Mouse (Mus musculus) retina, postnatal 7 days (tissue): Measurements from ENCODE around the gene Cdc42ep3.

Experiments used
- DNase-seq: peaks from one replicate; pipeline ENCODE4 v3.0.0-alpha.2; 2012; ENCODE audit warnings: low read depth, low spot score

Cdc42ep3 gene

DNA sequence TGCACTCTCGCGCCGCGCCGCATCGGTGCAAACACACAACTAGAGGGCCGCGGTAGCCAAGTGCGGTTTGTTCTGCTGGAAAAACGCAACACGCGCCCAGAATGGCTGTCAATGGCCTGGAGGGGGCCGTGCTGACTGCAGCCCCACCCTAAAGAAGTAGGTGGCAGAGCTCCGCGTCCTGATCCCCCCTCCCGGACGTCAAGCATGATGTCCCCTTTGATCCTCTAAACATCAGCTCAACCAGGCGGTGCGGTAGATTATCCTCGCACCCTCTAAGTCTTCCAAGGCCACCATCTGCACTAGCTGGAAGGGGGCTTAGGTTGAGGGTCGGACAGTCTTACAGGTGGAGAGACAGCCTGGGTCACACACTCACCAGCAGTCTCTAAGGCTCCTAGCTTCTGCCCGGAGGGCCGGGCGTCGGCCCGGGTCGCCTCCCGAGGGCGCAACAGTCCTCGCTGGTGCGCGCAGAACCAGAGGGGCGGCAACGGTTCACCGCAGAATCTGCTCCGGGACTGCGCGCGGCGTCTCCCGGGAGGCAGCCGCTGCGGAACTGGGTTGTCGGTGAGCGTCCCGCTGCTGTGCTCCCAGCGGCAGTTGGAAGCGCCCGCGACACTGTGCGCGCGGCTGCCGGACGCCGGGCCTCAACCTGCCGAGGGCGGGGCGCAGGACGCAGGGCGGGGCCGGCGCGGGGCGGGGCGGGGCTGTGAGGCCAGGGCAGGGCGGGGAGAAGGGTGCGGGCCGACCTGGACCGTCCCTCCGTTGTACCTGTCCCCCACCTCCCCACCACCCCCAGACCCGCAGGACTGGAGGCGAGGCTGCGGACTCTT is at the start of gene Cdc42ep3:
TSS of gene Cdc42ep3 (minus strand) at position 648 of the 827 bp plus-strand sequence.
- DNase-seq: peak; percentile 73

DNA sequence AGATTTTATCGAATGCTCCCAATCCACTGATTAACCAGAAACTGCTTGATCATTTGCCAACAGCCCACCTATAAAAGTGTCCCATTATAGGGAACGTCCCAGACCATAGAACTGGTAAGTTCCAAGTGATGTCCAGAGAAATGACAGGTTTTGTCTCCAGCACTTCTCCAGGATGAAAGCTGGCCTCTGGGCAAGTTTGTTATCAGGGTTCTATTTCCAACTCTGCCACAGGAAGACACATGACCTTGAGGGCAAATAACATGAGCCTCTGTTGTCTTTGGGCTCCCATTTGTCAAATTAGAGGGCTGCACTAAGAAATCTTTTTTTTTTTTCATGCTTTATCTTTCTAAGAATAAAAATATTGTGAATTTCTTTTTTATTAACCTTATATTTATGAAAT is 45.5 kb upstream of the Cdc42ep3 start:
- no peak for DNase-seq

DNA sequence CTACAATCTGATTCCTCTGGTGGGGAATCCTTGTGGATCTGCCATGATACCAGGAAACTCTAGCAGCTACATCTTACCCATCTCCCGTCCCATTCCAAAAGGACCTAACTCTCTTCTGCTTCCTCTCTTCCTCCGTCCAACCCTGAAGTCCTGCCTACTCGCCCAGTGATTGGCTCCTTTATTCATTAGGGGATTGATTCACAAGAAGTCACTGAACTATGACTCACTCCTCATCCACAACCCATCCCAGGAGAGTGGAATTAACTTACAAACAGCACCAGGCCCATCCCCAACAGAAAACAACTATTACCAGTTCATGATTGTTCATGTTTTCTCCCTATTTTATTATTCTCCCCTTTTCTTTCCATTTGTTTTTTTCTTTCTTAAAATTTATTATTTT is 43.5 kb upstream of the Cdc42ep3 start:
- no peak for DNase-seq

DNA sequence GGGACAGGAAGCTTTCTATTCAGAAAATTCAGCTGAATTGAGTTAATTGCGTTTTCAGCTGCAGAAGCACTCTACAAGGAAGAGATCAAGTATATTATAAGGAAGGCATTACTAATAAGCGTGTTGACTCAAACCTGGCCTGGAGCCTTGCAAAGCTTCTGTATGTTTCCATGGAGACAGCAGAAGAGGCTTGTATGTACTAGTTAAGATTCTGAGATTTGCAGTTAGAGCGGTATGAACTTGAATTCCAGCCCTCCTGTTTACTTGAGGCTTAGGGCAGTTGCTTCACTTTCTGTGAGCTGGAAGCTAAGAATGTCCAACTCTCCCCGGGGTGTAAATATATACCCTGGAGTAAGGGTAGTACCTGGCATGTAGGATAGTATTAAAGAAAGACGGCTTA is 39.9 kb upstream of the Cdc42ep3 start:
- no peak for DNase-seq

- DNase-seq: no peak
Measured at GRCm38 (mm10) chr17:79393886-79394285, 39.0 kb upstream of the Cdc42ep3 start.

- DNase-seq: no peak
Measured at GRCm38 (mm10) chr17:79387465-79388066, 32.7 kb upstream of the Cdc42ep3 start.

DNA sequence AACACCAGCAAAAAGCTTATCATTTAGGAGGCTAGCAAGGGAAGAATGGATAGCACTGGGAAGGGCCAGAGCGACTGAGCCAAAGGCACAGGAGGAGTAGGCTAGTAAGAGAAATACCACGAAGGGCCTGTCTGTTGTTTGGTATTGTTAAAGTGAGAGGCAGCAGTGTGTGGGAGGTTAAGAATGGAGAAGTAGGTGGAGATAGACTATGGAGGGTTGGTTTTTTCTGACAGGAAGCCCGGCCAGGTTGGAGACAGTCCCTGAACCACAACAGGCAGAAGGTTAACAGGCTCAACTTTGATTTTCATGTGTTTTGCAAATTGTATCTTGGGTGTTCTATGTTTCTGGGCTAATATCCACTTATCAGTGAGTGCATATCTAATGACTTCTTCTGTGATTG is 26.6 kb upstream of the Cdc42ep3 start:
- DNase-seq: no peak

- DNase-seq: no peak
Measured at GRCm38 (mm10) chr17:79379191-79379590, 24.3 kb upstream of the Cdc42ep3 start.

DNA sequence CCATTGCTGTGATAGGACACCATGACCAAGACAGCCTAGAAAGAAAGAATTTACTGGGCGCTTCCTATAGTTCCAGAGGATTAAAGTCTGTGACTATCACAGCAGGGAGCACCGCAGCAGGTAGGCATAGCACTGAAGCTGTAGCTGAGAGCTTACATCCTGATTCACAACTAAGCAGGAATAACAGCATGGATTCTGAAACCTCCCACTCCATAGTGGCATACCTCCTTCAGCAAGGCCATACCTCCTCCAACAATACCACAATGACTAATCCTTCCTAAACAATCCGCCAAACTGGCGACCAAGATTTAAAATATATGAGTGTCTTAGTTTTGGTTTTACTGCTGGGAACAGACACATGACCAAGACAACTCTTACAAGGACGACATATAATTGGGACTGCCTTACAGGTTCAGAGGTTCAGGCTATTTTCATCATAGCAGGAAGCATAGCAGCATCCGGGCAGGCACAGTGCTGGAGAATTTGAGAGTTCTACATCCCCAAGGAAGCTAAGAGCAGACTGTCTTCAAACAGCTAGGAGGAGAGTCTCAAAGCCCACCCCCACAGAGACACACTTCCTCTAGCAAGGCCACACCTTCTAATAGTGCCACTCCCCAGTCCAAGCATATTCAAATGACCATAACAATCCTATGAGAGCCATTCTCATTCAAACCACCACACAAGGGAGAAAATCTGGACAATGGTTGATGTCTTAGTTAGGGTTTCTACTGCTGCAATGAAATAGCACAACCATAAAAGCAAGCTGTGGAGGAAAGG is 21.7 kb upstream of the Cdc42ep3 start:
- no peak for DNase-seq

DNA sequence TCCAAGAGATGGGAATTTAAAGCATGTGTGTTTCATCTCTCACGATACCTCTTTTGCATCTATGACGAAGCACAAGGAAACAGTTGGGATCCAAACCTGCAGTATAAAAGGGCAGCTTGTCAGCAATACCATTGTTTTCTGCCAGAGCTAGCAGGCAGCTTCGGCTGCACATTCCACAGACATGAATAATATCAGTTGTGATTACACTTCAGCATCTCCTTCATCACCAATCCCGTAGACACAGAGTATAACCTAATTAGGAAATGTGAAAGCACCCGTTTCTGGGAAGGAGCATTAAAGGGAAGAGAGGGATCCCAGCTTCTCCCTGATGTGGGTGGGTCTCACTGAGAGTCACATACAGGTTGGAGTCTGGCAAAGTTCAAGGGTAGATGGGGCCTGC is 18.1 kb upstream of the Cdc42ep3 start:
- no peak for DNase-seq

GRCm38 (mm10) chr17:79364749-79365450 is 10.0 kb upstream of the Cdc42ep3 start:
- no peak for DNase-seq

DNA sequence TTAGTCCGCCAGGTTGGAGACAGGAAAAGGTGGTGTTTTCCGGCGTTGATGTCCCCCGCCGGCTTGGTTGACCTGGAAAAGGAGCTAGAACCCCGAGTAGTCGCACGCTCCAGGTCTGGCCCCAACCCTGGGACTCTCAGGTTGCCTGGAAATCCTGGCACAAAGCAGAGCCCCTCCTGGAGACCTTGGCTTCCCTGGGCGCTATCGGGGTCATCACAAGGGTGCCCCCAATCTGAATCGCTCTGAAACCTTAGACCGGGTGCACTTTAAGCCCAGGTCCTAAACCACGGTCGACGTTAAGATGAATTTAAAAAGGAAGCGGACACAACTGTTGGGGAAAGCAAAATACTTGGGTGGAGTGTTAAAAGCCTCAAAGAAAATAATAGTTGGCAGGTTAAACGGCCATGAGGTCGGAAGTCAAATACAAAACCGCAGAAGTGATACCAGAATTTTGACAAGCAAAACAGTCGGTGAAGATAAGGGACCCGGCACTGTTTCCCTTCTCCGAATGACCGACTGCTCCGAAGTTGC is 1.2 kb upstream of the Cdc42ep3 start:
- DNase-seq: peak; percentile 38

- DNase-seq: peak; percentile 76
Measured at GRCm38 (mm10) chr17:79355271-79355991, 540 bp upstream of the Cdc42ep3 start.

DNA sequence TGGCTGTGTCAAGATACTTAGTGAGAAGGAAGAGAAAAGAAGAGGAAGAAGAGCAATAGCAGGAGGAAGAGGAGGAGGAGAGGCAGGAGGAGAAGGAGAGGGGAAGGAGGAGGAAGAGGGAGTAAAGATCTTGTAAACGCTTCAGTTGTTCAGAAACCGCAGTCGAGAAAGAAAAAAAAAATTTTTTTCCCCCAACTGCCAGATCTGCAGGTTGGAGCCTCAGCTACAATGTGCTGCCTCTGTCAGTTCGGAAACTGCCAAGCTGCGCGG is 782 bp downstream of the Cdc42ep3 start:
- no peak for DNase-seq

- DNase-seq: no peak
Measured at GRCm38 (mm10) chr17:79353446-79354173, 1.3 kb downstream of the Cdc42ep3 start.

DNA sequence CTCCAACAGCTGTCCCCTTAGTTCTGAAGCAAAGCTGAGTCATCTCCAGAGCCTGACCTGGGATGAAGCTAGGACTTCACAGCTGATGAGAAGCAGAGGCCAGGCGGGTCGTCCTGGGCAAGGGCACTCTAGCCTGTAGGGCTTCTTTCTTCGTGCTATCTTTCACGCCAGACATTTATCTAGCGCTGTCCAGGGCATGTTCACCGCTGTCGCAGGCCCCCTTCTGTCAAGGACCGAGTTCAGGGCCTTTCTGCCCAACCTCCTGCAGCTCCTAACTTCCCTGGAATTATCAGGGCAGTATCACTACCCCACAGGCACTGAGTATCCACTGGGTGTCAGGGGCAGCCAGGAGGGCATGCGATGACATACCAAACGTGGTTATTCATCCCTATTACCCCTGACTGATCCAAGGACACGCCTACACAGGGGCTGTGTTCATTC is 4.1 kb downstream of the Cdc42ep3 start:
- DNase-seq: no peak

- DNase-seq: no peak
Measured at GRCm38 (mm10) chr17:79349371-79349770, 5.5 kb downstream of the Cdc42ep3 start.

DNA sequence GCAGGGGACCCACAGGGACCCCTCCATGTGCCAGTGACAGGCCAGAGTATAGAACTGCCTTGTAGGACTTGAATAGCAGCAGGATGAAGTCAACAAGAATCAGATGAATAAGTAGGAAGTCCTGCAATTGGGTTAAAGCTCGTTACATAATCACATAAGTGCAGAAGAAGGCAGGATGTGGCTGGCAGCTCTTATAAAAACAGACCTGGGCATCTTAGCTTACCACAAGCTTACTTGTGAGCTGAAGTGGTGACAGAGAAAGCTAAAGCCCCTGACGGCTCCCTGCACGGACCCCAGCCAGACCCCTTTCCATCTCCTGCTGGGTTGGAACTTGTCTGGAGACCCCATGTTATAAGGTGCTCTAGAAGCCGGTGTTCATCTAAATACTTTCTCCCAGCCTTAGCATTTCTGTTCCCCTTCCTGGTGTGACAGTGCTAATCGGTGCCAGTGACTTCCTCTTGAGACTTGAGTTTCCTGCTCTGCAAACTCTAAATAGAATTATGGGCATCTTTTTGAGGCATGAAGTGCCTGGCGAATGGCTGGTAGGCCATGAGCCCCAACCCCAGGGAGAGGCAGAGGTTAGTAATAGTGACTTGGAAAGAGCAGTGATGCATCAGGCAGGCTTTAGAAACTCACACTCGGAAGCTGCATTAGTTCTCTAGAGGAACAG is 6.8 kb downstream of the Cdc42ep3 start:
- no peak for DNase-seq

DNA sequence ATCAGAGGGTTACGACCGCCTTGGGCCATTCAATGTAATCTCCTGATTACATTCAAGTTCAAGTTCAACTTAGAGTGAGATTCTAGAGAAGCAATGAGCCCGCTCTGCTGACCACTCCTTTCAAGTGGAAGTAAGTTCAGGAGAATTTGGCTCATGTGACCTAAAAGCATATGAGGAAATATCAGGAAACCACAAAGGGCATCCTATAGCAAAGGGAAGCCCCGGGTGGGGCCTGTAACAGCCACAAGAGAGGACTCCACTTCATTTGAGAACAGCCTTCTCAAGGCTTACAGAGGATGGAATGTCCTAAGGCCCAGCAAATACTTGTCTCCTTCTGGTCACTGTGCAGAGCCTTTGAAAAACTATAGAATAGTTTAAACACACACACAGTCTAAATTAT is 7.6 kb downstream of the Cdc42ep3 start:
- DNase-seq: no peak
